Mouse (Mus musculus) NIH3T3 (cell line): ENCODE data around the gene Ern1.
"Not testable (repeated sequence)": the region's sequence is repeated elsewhere in the genome, so short reads cannot be mapped to it uniquely, and the experiment has no call there.

Experiments used
- DNase-seq: peaks from one replicate; pipeline ENCODE4 v3.0.0-alpha.2; 2012; ENCODE audit warnings: low read depth

Ern1 gene

GRCm38 (mm10) chr11:106437039-106437438 lies 50.6 kb downstream of the Ern1 start:
- DNase-seq, result peak; percentile 10

- no peak for DNase-seq
Observed at GRCm38 (mm10) chr11:106430392-106430791, 57.3 kb downstream of the Ern1 start.

GRCm38 (mm10) chr11:106429689-106430088 lies 58.0 kb downstream of the Ern1 start:
- no peak for DNase-seq

- no peak for DNase-seq
Observed at GRCm38 (mm10) chr11:106428556-106428955, 59.1 kb downstream of the Ern1 start.

GRCm38 (mm10) chr11:106428106-106428505 lies 59.5 kb downstream of the Ern1 start:
- DNase-seq, result no peak

- no peak for DNase-seq
Observed at GRCm38 (mm10) chr11:106426447-106426846, 61.2 kb downstream of the Ern1 start.

- DNase-seq, result no peak
Observed at GRCm38 (mm10) chr11:106425201-106425600, 62.5 kb downstream of the Ern1 start.

- DNase-seq, result peak; percentile 11
Observed at GRCm38 (mm10) chr11:106419262-106420102, 68.2 kb downstream of the Ern1 start.

GRCm38 (mm10) chr11:106418622-106419196 lies 68.9 kb downstream of the Ern1 start:
- DNase-seq, result peak; percentile 94

DNA sequence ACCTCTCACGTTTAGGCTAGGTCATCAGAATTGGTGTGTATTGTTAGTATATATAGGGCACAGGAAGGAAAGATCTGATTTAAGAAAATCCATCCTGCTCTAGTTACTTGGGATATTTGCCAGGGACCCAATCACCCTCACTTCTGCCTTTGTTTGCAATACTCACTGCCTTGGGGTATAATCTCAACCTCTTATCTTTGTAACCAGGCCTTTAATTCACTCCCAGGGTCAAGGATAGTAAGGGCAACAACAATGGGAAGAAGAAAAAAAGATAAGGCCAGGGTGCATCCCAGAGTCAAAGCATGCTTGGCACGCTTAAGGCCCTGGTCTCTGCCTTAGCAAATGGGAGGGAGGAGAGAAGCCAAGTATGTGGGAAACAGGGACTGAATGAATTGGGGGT lies 69.8 kb downstream of the Ern1 start:
- no peak for DNase-seq

GRCm38 (mm10) chr11:106416331-106416730 lies 71.3 kb downstream of the Ern1 start:
- DNase-seq, result no peak

GRCm38 (mm10) chr11:106412641-106413360 lies 74.9 kb downstream of the Ern1 start:
- DNase-seq, result no peak

- no peak for DNase-seq
Observed at GRCm38 (mm10) chr11:106411157-106411556, 76.5 kb downstream of the Ern1 start.

DNA sequence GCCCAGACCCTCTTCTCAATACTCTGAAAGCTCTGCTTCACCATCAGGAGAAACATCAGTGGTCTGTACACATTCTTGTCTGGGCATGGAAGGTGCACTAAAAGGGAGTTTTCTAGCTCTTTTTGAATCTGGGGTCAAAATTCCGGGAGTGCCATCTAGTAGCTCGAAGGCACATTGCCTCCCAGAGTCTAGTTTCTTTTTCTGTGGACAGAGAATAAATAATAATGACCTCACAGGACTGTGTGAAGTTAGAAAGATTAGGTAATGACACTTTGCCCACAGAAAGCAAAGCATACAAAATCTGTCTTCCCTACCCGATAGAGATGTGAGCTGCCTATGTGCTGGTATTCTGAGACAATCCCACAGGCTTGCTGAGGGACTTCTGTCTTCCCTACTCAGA lies 77.1 kb downstream of the Ern1 start:
- DNase-seq, result no peak

DNA sequence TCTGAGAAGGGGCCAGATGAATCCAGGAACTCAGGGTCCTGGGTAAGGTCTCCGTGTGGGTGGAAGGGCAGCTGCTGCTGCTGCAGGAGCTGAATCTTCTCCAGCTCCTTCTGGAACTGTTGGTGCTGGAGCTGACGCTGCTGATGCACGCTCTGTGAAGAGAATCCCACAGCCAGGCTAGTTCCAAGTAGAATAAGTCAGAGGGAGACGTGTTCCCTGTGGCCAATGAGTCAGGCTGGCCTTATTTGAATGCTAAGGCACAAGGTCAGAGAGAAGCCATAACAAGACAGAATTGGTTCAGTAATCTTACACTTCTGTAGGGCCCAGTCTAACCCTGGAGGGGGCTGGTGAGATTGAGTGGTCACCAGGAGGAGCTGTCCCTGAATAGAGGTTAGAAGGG lies 77.6 kb downstream of the Ern1 start:
- DNase-seq, result peak; percentile 63

- no peak for DNase-seq
Observed at GRCm38 (mm10) chr11:106398481-106398880, 89.2 kb downstream of the Ern1 start.

GRCm38 (mm10) chr11:106397656-106398055 lies 90.0 kb downstream of the Ern1 start:
- DNase-seq, result peak; percentile 16

DNA sequence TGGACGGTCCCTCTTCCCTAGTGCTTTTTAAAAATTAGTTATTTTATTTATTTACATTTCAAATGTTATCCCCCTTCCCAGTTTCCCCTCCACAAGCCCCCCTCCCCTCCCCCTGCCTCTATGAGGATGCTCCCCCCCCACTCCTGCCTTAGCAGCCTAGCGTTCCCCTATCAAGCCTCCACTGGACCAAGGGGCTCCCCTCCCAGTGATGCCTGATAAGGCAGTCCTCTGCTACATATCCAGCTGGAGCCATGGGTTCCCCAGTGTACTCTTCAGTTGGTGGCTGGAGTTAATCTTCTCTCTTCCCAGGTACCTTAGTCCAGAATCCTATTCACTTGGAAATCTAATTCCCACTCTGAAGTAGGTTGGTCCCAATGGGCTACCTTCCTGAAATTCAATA lies 93.6 kb downstream of the Ern1 start:
- not testable (repeated sequence) for DNase-seq

GRCm38 (mm10) chr11:106393331-106393616 lies 94.4 kb downstream of the Ern1 start:
- DNase-seq, result peak; percentile 39

- no peak for DNase-seq
Observed at GRCm38 (mm10) chr11:106392597-106393330, 94.9 kb downstream of the Ern1 start.

- DNase-seq, result peak; percentile 89
Observed at GRCm38 (mm10) chr11:106391546-106392188, 96.0 kb downstream of the Ern1 start.

- DNase-seq, result no peak
Observed at GRCm38 (mm10) chr11:106390757-106391156, 96.9 kb downstream of the Ern1 start.
